Mouse (Mus musculus) adrenal gland, adult 2 months (tissue): ENCODE data around the gene Sdr39u1. TPM values are rescaled to one million over a fixed set of nuclear protein-coding genes. Genes with fewer than 3 reads are reported as not detected.

Source experiments
- DNase-seq: peaks from one replicate; pipeline ENCODE4 v3.0.0; 2021
- polyA plus RNA-seq: library from polyadenylated mRNA; depleted of rRNA; stranded (reverse); fragments of >200 nt; gene quantifications from 2 replicates; pipeline ENCODE4 v1.2.3, GENCODE M21; 2012
- total RNA-seq, 2 experiments: library from RNA; stranded (reverse); gene quantifications; 2 replicates each; pipeline ENCODE4 v1.2.3; 2021

Sdr39u1 gene
- total and polyA plus RNA-seq, 3 experiments: 45.9 to 92.5 (median 81.0) TPM

GRCm38 (mm10) chr14:55884166-55884565 lies 15.9 kb downstream of the Sdr39u1 start, which contains the start of gene Cbln3:
TSS of gene Cbln3 (minus strand) at chr14:55884392.
- DNase-seq: peak; percentile 82

GRCm38 (mm10) chr14:55883663-55884062 lies 16.4 kb downstream of the Sdr39u1 start:
- no peak for DNase-seq

- no peak for DNase-seq
These were observed 16.9 kb downstream of the Sdr39u1 start for GRCm38 (mm10) chr14:55883149-55883661.

GRCm38 (mm10) chr14:55882171-55882641 lies 17.9 kb downstream of the Sdr39u1 start:
- DNase-seq: no peak

DNA sequence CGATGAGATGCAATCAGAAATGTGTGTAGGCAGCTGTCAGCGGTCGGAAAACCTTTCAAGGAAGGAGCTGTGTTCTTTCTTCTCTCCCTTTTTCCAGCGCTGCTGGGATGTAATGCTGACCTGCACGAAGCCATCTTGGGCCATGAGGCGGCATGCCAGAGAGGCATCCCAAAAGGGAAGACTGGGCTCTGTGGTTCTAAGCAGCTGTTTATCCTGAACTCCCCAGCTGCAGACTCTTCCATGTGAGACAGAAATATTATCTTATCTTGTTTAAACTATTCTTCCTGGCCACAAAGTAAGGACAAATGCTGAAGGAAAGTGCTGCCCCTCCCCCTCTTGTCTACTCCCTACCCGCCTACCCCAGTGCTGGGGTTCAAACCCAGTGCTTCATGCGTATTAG lies 19.1 kb downstream of the Sdr39u1 start:
- DNase-seq: no peak

- peak; percentile 81 for DNase-seq
These were observed 20.5 kb downstream of the Sdr39u1 start for GRCm38 (mm10) chr14:55879623-55880022.

GRCm38 (mm10) chr14:55878316-55878940 lies 21.7 kb downstream of the Sdr39u1 start:
- no peak for DNase-seq

- no peak for DNase-seq
These were observed 22.4 kb downstream of the Sdr39u1 start for GRCm38 (mm10) chr14:55877469-55878315.

DNA sequence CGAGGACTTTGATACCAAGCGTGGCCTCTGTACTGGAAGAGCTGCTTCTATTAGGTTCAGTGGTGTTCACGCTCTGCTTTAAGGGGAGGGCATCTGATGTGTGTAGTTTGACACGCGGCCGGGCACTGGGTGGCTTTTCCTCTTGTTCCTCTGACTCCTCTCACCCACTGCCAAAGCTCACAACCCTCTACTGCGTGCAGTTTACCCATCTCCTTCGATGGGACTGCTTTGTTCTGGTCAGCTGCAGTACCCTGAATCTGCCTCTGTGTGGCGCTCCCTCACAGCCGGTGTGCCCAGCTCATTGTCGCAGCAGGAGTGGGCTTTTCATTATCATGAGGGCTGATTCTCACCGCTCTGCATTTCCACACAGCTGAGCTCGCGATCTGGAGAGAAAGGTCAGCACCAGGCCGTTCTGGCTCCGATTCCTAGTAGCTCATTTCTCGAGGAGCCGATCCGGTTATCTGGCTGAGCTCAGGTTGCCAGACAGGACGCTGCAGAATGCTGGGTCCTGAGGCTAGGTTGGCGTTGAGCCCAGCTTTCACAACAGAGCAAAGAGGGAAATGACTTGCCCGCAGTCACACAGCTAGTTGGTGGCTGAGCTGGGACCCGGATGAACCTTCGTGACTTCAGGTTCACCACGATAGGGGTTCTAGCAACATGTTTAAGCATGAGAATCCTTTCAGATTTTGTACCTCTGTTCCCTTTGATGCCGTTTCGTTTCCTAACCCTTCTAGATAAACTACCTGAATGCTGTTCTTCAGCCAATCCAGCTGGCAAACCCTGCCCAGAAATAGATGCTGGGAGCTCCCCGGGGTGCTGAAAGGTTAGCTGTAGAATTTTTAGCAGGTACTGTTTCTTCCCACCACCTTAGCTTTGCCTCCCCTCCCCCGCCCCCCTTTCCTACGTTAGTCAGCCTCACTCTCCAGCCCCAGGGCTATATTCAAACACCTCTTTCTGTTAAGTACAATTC lies 26.1 kb downstream of the Sdr39u1 start:
- peak; percentile 81 for DNase-seq

- DNase-seq: no peak
These were observed 26.8 kb downstream of the Sdr39u1 start for GRCm38 (mm10) chr14:55873242-55873713.

GRCm38 (mm10) chr14:55872551-55872950 lies 27.5 kb downstream of the Sdr39u1 start:
- no peak for DNase-seq

DNA sequence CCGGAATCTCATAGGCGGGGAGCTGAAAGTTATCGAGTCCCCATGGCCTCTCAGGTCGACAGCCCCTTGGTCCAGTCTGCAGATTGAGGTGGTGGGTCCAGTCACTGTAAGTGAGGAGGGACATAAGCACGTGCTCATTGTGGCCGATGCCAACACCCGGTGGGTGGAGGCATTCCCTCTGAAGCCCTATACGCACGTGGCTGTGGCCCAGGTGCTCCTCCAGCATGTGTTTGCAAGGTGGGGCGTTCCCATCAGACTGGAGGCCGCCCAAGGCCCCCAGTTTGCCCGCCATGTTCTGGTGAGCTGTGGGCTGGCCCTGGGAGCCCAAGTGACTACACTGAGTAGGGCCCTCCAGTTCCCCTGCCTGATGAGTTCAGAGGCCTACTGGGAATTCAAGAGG lies 28.1 kb downstream of the Sdr39u1 start:
- no peak for DNase-seq

GRCm38 (mm10) chr14:55869538-55869937 lies 30.6 kb downstream of the Sdr39u1 start:
- DNase-seq: no peak

- no peak for DNase-seq
These were observed 31.7 kb downstream of the Sdr39u1 start for GRCm38 (mm10) chr14:55868230-55869026.

DNA sequence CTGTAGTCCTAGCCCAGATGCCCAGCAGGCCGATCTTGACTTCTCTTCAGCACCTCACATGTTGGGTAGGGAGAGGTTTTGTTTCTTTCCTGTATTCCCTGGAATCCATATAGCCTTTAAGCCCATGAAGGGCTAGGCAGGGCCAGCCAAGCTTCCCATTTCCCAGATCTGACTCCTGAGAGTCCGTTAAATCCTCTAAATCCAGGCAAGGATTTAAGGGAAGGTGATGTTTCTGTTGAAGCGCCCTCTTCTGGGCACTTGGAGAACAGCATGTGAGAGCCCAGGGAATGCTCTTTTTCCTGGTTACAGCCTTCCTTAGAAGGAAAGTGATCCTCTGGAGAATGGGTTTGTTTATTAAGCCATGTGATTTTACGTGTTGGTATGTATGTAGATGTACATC lies 33.1 kb downstream of the Sdr39u1 start:
- peak; percentile 48 for DNase-seq

- DNase-seq: peak; percentile 78
These were observed 36.3 kb downstream of the Sdr39u1 start for GRCm38 (mm10) chr14:55863773-55864172.

DNA sequence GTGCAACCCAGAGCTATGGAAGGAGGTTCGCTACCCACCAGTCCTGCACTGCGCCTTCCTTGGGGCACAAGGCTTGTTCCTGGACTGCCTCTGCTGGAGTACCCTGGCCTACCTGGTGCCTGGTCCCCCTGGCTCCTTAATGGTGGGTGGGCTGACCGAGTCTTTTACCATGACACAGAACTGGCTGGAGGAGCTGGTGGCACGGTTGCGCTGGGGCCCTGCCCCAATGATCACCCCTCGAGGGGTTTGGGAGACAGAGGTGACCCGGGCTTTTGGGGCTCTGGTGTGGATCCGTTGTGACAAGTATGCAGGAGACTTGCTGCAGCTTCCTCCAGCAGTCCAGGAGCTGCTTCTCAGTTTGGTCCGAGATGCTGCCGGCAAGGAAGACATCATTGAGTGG lies 37.1 kb downstream of the Sdr39u1 start:
- no peak for DNase-seq

- no peak for DNase-seq
These were observed 37.9 kb downstream of the Sdr39u1 start for GRCm38 (mm10) chr14:55862186-55862585.

DNA sequence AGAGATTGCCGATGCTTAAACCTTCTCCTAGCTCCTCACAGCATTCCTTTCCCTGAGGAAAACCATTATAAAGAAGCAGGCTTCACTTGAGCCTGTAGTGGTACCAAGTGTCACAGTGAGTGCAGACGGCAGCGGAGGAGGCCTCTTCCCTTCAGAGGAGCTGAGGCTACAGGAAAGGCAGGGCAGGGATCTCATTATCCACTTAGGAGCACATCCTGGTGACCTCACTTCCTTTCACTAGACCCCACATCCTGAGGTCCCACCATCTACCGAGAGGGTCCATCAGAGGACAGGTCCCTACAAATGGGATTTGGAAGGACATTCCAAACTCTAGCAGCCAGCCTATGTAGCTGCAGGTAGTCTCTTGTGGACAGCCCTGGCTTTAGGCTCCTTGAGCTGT lies 42.5 kb downstream of the Sdr39u1 start:
- no peak for DNase-seq

- DNase-seq: peak; percentile 36
These were observed 45.0 kb downstream of the Sdr39u1 start for GRCm38 (mm10) chr14:55855101-55855561.
